Mouse (Mus musculus): ENCODE measurements around the gene Rab20. TPM values are rescaled to one million over a fixed set of nuclear protein-coding genes. Genes with fewer than 3 reads are reported as not detected.

The Rab20 gene
- polyA plus RNA-seq, 1 experiment from 2014 or later = 0.93 TPM

GRCm38 (mm10) chr8:11404614-11405013, 73.9 kb downstream of the Rab20 start:
- H3K27ac ChIP-seq = no peak overlapping the region
- no peak overlapping the region for H3K9ac ChIP-seq (replicated peaks)
- no peak overlapping the region for H3K4me3 ChIP-seq (replicated peaks)
- peaks cover 23% of the 10 kb centered on the region for H3K4me1 ChIP-seq (replicated peaks)
- WGBS = 65% methylated on average over 4 of the region's 4 CpGs
- no peaks in the 10 kb centered on the region for H3K9me3 ChIP-seq
- H3K36me3 ChIP-seq = peaks cover 49% of the 10 kb centered on the region
- ATAC-seq (ENCODE audit: insufficient number of reproducible peaks, insufficient read depth, low FRiP score, low TSS enrichment, low read depth) = no peak
- no peaks in the 10 kb centered on the region for H3K27me3 ChIP-seq
- H3K4me2 ChIP-seq = no peak overlapping the region

GRCm38 (mm10) chr8:11403813-11404212, 74.7 kb downstream of the Rab20 start:
- Histone ChIP-seq H3K9me3 (no peaks in the 10 kb centered on the region), H3K4me3 (replicated peaks) (no peak overlapping the region), H3K27ac (no peak overlapping the region), H3K9ac (replicated peaks) (no peak overlapping the region), H3K4me1 (replicated peaks) (peaks cover 26% of the 10 kb centered on the region), H3K4me2 (no peak overlapping the region), H3K36me3 (peaks cover 41% of the 10 kb centered on the region), H3K27me3 (no peaks in the 10 kb centered on the region)
- WGBS = 93% methylated on average over 9 of the region's 9 CpGs
- no peak for ATAC-seq (ENCODE audit: insufficient number of reproducible peaks, insufficient read depth, low FRiP score, low TSS enrichment, low read depth)

Other genes with a start within 250 kb of the Rab20 start
- gene Col4a2, start 165.9 kb downstream of the Rab20 start, polyA plus RNA-seq (2016; fragmentation: Nextera tagmentation; extraction: Ambion mirVana) = 56.3 and 63.5 TPM in 2 replicates
- 118 and 133 TPM in 2 replicates for gene Col4a1, start 165.9 kb downstream of the Rab20 start, polyA plus RNA-seq (2016; fragmentation: Nextera tagmentation; extraction: Ambion mirVana)
- 116 and 121 TPM in 2 replicates for gene Naxd, start 18.8 kb upstream of the Rab20 start, polyA plus RNA-seq (2016; fragmentation: Nextera tagmentation; extraction: Ambion mirVana)
- 20.6 and 21.6 TPM in 2 replicates for gene Cars2, start 72.1 kb upstream of the Rab20 start, polyA plus RNA-seq (2016; fragmentation: Nextera tagmentation; extraction: Ambion mirVana)
- 46.5 and 50.4 TPM in 2 replicates for gene Ing1, start 76.9 kb upstream of the Rab20 start, polyA plus RNA-seq (2016; fragmentation: Nextera tagmentation; extraction: Ambion mirVana)
- 151 and 164 TPM in 2 replicates for gene Ankrd10, start 157.0 kb upstream of the Rab20 start, polyA plus RNA-seq (2016; fragmentation: Nextera tagmentation; extraction: Ambion mirVana)
- gene 1700016D06Rik, start 222.4 kb upstream of the Rab20 start, polyA plus RNA-seq (2016; fragmentation: Nextera tagmentation; extraction: Ambion mirVana) = not detected in 2 replicates
- 53.0 and 53.8 TPM in 2 replicates for gene Arhgef7, start 249.0 kb upstream of the Rab20 start, polyA plus RNA-seq (2016; fragmentation: Nextera tagmentation; extraction: Ambion mirVana)

Measured in limb, embryonic 12.5 days (tissue).